Mouse (Mus musculus) olfactory bulb, adult 2 months (tissue): ENCODE data around the gene Il17rb.

ENCODE experiments used
- CTCF ChIP-seq: fragments of 200-500 bp; IDR thresholded peaks from 2 replicates; pipeline ENCODE4 v1.5.1; 2012; ENCODE audit warnings: low read depth, mild to moderate bottlenecking, low read length, moderate library complexity; ENCODE audit not compliant: insufficient read depth
- POLR2A ChIP-seq: fragments of 200-500 bp; IDR thresholded peaks from 2 replicates; pipeline ENCODE4 v1.6.1; 2012; ENCODE audit warnings: mild to moderate bottlenecking, low read depth, low read length, moderate library complexity; ENCODE audit not compliant: insufficient read depth

DNA sequence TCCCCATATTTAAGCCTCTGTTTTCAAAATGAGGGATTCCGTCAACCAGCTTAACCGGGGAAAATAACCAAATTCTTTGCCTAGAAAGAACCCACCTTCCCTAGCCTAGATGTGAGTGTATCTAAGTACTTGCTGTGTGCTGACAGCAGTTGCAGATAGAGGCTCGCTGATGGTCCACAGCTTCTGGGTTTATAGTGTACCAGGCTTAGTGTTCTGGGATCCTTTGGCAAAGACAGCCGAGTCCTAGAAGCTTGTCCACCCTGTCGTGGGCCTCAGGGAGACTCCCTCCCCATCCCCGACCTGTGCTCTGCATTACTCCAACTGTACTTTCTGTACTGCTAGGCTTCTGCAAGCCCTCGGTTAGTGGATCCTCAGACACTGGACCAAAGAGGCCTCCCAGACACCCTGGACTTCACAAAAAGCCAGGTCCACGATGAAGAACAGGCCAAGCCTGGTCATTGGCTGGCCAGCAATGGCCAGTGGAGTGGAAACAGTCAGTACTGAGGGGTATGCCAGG, 37.1 kb upstream of the Il17rb start:
- TF ChIP-seq POLR2A (no peak), CTCF (no peak)
